Mouse (Mus musculus): ENCODE results near the gene Npcd.

Gene Npcd

DNA sequence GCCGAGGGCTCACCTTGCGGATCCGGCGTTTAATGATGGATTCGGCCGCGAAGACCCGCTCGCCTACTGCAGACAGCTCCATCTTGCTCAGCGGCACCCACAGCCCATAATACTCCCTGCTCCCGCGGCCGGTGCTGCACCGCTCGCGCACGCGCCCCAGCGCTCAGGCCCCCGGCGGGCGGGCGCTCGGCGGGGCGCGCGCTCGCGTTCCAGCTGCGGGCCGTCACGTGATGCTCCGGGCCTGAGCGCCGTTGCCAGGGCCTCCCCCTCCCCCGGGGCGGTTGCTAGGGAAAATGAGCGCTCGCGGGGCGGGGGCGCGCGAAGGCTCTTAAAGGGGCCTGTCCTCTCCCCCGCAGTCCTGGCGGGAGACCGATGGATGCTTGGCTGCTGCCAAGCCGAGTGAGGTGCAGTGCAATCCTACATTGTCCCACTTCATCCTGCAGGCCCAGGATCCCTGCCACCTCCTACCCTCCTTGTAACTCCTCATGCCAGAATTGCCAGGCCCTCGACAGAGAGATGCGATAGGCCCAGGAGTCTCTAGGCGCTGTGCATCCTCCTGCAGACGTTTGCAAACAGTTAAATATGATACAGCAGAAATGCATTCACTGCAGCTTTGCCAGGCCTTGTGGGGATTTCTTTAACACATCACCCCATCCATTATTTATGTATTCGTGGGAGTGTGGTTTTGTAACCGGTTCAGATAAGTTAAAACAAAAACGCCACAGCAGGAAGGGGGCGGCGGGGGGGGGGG lies at the start of gene Npcd, which contains the start of gene Cbx6:
Gene Npcd (minus strand): TSS at position 108 of the 751 bp plus-strand sequence.
Gene Cbx6 (minus strand): TSS at position 559 of the 751 bp plus-strand sequence.
- peak; percentile 93 to 94 for DNase-seq

DNA sequence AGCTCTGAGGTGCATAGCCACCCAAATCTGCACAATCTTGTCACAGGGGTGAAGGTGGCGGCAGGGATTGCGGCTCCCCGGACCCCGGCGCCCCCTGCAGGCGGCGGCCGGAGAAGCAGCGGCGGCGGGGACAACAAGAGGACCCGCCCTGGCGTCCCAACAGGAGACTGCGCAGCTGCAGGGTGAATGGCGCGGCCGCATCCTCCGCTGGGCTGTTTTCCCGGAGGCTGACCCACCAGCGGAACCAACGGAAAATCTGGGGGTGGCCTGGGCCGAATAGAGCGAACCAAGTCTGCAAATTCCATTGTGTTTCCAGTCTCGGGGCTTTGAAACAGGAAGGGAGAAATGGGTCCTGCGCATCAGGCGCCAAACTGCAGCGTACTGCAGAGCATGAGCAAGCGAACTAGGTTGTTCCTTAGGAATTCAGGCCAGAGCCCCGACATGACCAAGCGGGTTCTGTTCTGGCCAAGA lies 49.4 kb upstream of the Npcd start:
- DNase-seq, result peak; percentile 87 to 90

DNA sequence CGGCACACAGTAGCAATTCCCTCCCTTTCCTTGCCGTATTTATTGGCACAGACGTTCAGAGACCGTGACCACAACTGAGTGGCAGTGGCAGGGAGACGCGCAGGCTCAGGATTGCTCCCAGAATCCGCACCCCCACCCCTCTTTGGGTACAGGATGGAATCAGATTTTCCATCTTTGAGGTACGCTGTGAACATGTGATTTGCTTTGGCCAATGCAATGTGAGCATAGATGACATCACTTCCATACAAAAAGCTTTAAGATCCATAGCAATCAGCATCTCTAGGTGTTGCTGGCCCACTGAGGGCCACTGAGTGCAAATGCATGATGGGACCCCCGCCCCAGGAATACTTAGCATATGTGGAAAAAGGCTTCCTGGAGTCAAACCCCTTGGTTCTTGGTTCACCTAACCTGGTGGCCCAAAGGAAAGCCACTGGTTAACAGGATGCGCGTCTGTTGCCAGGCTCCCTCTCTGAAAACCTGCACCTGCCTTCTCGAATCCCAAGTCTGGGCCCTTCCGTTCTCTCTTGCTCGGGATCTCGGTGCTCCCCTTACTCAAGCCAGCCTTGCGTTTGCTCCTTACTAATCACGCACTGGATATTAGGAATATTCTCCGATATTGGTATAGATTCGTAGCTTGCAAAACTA lies 48.7 kb upstream of the Npcd start:
- peak in 1 of 2 experiments; percentile 9 for DNase-seq

DNA sequence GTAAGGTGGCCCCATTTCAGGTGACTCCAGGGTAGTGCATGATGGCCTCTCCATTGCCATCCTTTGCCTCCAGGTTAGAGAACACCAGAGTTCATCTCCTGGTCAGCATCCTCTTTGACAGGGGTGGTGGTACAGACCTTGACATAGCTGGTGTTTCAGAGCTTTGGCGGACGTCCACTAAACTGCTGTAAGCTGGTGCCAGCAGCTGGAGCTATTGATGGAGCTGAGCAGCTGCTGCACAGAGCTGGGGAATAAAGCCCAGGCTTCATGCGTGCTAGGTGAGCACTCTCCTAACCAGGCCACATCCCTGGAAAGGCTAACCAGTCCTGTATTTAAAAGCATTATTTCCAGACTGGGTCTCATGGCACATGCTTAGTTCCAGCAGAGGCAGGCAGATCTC lies 46.4 kb upstream of the Npcd start:
- DNase-seq, result no peak

DNA sequence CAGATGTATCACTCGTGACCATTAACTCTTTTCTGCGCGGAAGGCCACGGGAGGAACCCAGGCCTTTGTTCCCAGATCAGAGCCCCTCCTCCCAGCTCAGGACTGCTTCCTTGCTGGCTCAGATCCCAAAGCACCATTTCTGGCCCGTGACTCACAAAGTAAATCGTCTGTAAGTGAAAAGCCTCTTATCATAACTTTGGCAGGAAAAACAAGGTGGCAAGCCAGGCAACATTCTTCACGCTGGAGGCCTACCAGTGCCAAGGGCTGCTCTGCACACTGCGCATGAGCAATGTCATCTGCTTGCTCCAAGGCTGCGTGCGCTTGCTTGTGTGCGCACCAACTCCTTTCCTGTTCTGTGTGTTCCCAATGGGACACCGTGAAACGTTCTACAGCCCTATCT lies 45.3 kb upstream of the Npcd start:
- DNase-seq, result peak; percentile 80 to 84

DNA sequence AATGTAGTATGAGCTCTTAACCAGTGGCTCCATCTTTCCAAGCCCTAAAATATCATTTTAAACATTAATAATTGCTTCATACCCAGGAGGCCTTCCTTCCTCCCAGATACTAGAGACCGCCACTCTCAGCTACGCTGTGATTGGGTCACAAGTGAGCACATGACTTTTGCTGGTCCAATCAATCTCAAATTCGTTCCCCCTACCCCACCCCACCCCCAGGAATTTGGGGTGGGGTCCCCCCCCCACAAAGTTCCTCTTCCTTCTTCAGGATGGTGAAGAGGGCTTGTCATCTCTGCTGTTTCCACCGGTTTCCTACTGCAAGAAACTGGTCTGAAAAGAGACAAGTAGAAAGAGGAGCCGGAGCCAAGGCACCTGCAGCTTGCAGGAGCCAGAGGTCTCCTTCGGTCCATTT lies 44.7 kb upstream of the Npcd start:
- peak; percentile 18 to 27 for DNase-seq

DNA sequence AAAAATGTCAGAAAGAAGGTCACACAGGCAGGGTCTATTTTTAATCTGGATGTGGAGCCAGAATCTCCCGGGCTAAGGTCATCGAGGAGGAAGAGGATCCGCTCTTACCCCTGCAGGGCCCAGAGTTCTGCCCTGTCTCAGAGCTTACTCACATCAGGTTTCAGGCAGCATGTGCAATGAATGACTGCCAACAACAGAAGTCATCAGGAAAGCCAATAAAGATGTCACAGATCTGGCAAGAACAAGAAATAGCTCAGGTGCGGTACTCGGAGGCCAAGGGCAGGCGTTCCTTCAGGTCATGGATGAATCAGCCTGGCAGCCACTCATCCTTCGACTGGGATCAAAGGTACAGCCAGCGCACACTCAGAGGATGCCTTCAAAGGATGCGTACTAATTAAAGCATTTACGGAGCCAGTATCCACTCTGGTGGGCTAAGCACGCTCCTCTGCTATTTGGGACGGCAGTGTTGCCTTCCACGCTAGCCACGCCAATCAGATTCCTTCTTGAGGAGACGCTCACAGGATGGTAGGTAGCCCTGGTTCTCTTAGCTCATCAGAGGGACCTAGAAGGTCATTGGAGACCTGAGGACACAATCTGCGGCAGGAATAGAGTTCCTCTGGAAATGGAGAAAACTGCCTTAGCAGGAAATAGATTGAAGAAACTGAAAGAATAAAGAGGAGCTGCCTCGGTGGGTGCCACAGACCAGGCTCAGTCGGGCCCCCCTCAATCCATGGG lies 41.4 kb upstream of the Npcd start:
- DNase-seq, result no peak

DNA sequence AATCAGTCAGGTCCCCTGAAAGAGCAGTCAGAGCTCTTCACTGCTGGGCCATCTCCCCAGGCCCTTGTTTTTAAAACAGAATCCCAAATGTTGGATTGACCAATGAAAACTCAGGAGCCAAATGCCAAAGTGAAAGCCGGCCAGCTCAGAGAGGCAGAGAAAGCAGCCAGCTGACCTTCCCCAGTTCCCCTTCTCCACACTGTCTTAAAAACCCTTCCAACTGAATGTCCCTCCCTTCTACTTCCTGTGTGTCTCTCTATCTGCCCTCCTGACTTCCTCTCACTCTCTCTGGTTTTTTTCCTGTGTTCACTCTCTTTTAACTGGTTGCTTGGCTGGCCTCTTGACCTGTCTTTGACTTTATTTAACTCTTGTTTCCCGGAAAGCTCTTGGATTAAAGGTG lies 40.0 kb upstream of the Npcd start:
- DNase-seq, result no peak

DNA sequence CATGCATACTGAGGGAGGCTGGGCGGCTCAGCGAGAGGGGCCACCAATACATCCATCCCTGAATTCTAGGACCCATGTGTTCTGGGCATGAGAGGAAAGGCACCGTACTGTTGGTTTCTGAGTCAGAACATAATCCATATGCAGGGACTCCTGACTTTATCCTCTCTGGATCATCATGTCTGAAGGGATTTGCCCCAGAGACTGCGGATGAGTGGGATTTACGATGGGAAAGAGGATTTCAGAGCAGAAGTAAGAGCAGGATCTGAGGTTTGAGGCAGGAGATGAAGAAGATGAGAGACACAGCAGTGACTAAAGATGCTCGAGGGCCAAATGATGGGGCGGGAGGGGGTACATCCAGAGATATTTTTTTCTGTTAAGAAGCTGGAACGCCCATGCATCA lies 39.5 kb upstream of the Npcd start:
- DNase-seq, result no peak

DNA sequence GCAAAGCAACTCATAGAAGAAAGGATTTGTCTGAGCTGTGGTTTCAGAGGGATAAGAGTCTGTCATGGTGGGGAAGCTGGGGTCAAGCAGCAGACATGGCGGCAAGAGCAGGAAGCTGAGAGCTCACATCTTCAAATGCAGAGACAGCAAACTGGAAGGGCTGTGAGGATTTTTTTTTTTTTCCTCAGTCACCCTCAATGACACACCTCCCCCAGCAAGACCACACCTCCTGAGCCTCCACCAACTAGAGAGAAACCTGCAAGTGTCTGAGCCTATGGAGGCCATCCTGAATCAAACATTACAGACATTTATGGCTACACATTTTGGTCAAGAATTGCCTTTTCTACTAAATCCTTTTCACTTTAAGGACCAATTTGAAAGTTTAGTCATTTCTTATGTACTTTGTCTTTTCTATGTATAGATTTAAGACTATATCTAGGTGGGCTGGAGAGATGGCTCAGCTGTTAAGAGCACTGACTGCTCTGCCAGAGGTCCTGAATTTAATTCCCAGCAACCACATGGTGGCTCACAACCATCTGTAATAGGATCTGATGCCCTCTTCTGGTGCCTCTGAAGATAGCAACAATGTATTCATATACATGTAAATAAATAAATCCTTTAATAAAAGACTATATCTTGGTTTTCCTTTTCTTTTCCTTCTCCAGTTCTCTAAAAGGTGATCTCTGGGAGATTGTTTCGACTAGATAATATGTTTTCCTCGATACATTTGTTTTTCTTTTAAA lies 33.4 kb upstream of the Npcd start:
- DNase-seq, result no peak

DNA sequence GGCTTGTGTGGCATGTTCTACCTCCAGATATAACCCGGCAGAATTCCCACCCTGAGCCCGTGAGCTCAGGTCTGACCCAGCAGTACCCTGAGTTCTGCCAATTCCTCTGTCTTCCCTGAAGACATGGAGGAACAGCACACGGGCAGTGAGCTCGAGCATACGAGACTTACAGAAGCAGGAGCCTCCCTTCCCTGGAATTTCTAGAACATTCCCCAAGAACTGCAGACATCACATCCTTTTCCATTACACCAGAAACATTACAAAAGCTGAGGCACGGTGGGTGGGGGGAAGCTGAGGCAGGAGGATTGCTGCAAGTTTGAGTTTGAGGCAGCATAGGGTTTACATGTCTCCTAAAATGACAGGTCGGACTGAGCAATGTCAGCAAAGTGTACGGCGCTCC lies 25.8 kb upstream of the Npcd start:
- DNase-seq, result no peak

DNA sequence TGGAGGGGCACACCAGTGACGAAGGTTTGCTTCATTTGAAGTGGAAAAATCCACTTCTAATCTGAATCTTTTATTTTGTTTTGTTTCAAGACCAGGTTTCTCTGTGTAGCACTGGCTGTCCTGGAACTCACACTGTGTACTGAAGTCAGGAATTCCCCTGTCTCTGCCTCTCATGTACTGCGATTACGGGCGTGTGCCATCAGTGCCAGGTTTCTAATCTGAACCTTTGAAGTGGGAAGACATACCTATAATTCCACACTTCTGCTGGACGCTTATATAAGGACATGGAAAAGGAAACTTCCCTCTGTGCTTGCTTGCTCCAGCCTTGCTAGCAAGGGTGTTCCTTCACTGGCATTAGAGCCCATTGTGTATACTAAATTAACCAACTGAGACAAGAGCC lies 24.9 kb upstream of the Npcd start:
- DNase-seq, result no peak

DNA sequence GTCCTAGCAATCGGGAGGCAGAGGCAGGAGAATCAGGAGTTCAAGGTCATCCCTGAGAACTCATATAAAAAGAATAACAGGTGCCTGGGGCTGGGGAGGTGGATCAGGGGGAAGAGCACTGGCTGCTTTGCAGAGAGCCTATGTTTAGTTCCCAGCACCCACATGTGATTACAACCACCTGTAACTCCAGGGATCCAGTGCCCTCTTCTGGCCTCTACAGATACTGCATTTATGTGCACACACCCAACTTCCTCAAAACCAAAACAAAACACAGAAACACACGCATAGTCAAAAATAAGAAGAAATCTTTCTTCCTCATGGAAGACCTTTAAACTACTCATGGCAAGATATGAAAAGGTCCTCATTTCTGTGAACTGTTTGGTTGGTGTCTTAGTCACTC lies 16.1 kb upstream of the Npcd start:
- no peak for DNase-seq

DNA sequence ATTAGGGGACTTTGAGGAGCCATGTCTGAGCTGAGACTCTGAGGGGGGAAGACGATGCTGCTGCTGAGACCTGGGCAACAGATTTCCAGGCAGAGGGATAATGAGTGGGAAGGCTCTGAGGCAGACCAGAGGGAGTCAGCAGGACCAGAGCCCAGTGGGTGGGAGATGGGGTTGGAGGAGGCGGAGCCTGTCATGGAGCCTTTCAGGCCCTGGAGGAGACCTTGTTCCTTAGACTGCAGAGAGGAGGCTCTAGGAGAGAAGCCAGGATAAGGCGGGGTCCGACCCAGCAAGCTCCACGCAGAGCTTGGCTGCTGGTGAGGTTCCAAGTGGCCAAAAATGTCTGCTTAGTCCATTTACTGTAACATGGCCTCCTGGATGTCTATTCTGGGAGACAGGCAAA lies 13.1 kb upstream of the Npcd start:
- no peak for DNase-seq

DNA sequence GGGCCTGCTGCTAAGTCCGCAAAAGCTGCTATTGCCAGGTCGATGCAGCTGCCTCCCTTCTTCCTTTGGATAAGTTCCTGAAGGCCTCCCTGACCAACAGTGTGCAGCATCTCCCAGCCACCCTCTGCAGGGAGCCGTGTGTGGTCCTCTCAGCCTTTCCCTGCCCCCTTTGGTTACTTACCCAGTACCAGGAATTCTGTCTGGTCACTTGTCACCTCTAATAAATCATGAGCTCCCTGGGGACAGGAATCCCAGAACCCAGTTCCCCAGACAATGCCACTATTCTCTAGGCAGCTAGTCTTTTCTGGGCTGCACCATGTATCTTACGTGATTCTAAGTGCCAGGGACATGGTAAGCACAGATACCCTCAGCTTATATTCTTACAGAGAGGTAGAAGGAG lies 11.9 kb upstream of the Npcd start:
- DNase-seq, result no peak

DNA sequence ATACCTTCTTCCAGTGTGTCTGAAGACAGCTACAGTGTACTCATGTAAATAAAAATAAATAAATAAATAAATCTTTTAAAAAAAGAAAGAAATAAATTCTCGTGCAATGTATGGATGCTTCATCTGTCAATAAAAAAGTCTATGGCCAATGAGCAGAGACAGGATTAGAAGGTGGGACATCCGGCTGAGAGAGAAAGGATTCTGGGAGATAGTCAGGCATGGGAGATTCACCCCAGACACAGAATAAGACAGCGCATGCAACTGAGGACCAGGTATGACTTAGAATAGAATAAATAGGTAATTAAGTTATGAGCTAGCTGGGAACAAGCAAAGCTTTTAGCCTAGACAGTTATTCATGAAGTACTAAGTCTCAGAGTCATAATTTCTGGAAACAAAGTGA lies 8.9 kb upstream of the Npcd start:
- DNase-seq, result no peak

DNA sequence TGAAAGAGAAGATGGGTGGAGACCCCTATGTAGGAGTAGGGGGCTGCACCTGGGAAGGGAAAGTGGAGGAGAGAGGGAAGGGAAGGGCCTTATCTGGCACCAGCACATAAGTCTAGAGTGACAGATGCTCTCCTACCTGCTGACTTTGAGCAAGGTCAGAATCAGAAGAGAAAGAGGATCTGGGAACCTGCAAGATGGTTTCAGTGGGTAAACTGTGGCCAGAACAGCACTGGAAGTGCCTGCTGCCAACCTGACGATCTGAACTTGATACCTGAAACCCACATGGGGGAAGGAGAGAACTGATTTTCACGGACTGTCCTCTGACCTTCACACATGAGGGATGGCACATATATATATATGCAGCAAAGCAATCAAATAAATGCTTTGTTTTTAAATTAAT lies 6.2 kb upstream of the Npcd start:
- no peak for DNase-seq

DNA sequence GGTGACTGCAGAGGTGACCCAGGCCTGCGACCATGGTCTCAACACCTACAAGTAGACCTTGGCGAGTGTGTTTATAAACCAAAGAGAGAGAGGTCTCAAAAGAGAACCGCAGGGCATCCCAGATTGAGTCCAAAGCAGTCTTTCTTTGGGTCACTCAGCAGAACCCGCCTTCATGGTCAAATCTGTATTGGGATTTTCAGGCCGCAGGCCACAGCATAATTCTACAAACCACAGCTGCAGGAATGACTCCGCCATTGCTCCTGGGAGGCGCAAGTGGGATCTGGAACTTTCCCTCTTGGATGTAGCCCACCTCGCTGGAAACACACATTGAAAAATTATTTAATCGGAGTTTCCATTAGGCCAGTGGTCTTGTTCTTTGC lies 834 bp upstream of the Npcd start:
- DNase-seq, result no peak

DNA sequence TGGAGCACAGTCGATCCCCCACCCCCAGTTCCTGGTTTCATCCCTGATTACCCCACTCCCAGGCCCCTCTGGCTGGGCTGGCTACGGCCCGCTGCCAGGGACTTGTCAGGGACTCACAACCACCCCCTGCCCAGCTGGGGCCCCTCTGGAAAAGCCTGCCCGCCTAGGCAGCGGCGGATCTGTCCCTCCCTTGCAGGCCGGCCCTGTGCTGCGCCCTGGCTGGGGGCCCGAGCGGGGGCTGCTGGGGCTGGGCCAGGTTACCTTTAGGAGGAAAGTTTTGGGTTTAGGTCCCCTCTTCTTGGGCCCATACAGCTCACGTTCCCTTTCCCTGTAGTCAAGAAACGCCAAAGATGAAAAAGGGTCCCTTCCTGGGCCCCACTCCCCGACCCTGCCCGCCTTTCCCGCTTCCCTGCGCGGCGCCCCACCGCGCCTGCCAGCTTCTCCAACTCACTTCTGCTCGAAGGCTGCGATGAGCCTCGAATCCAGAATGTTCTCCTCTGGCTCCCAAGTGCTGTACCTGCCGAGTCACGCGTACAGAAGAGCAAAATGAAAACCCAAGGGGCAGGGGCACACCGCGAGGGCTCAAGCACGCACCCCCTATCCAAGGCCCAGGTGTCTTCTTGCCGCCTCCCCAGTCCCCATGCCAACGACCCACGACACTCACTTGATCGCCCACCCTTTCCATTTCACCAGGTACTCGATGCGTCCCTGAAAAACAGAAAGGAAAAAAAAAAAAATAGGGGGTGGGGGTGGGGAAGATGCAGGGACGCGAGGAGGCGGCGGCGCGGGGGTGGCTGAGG lies 586 bp downstream of the Npcd start:
- DNase-seq, result no peak

DNA sequence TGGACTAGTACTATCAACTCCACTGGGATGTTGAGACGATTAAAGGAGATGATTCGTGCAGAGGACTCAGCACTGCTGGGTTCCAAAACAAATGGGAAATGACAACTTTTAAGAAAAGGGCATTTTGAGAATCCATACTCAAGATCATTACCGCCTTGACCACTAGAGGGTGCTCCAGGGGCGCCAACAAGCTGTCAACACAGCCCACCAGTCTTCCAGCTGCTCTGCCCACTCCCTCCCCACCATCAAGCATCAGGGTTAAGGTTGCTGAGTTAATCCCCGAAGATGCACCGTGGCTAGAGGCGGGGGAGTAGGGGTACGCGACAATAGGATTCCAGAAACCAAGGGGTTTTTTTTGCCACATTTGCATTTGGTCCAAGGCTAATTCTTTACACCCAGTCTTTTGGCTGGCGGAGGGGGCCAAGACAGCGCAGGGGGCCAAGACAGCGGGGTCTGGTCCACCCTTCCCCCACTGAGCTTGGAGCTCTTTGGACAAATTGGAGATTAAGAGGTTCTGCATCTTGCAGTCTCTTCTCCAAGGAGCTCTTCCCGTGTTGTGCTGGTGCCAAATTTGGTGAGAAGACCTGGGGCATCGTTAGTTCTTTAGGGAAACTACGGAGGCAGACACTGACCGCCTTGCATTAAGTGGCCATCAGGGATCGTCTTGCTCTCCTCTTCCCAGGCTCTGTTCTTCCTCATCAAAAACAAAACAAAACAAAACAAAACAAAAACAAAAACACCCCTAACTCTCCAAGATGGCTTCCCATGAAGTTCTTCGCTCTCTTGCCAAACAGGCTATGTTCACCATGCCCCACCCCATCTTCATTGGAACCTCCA lies 1.8 kb downstream of the Npcd start:
- peak; percentile 41 to 73 for DNase-seq

DNA sequence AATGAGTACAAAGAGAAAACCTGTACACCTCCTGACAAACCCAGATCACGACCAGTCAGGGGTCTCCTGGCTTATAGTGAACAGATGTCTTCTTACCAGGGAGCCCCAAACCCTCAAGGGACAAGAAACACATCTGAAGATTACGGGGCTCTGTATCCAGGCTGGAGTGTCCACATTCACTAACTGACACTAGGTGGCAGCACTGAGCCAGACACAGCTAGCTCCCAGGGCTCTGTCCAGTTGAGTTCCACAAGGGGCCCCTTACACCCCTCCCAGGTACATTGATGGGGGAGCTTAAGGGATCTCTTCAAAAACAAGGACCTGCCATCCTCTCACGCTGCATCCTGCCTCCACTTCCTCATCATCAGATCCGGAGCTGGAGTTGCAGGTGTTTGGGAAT lies 3.6 kb downstream of the Npcd start:
- peak; percentile 59 to 75 for DNase-seq

Data from kidney, adult 8-10 months (tissue).